Mouse (Mus musculus) C2C12 (cell line): Measurements from ENCODE around the gene Hhipl2. TPM values are rescaled to one million over a fixed set of nuclear protein-coding genes. Genes with fewer than 3 reads are reported as not detected.
A peak's percentile ranks its signal among the peaks of the same experiment; 100 is the strongest.

Source experiments
- H3K27me3 ChIP-seq: one replicate; pipeline ENCODE4 v1.6.1; 2011; ENCODE audit not compliant: control insufficient read depth, insufficient read depth, insufficient read length
- H3K36me3 ChIP-seq: one replicate; pipeline ENCODE4 v1.6.1; 2011; ENCODE audit not compliant: control insufficient read depth, insufficient read depth
- H3K4me3 ChIP-seq: one replicate; pipeline ENCODE4 v1.5.1; 2011; ENCODE audit warnings: mild to moderate bottlenecking, control low read depth; ENCODE audit not compliant: poor library complexity, insufficient read depth, severe bottlenecking
- H3K79me2 ChIP-seq: one replicate; pipeline ENCODE4 v1.6.1; 2011; ENCODE audit not compliant: control insufficient read depth, insufficient read depth
- H3K79me3 ChIP-seq: one replicate; pipeline ENCODE4 v1.6.1; 2011; ENCODE audit warnings: low read depth, control low read depth
- H3ac ChIP-seq: one replicate; pipeline ENCODE3; 2011; ENCODE audit warnings: low read depth; ENCODE audit not compliant: control insufficient read depth, insufficient read length
- CEBPB ChIP-seq: IDR thresholded peaks from one replicate; pipeline ENCODE4 v1.6.1; 2011; ENCODE audit warnings: low read depth, mild to moderate bottlenecking, control low read depth, moderate library complexity
- CTCF ChIP-seq: IDR thresholded peaks from one replicate; pipeline ENCODE4 v1.5.1; 2011; ENCODE audit not compliant: control insufficient read depth, insufficient read depth, insufficient read length
- FOSL1 ChIP-seq: IDR thresholded peaks from one replicate; pipeline ENCODE4 v1.8.0; 2011; ENCODE audit warnings: mild to moderate bottlenecking, low read length; ENCODE audit not compliant: poor library complexity, insufficient read depth, severe bottlenecking
- MAX ChIP-seq: IDR thresholded peaks from one replicate; pipeline ENCODE4 v1.6.1; 2011; ENCODE audit warnings: mild to moderate bottlenecking, control low read depth
- MYOD1 ChIP-seq: IDR thresholded peaks from one replicate; pipeline ENCODE4 v1.6.1; 2011; ENCODE audit warnings: low read depth; ENCODE audit not compliant: control insufficient read depth, insufficient read length
- MYOG ChIP-seq: IDR thresholded peaks from one replicate; pipeline ENCODE4 v1.6.1; 2011; ENCODE audit not compliant: control insufficient read depth, insufficient read length; ENCODE audit errors: extremely low read depth
- USF1 ChIP-seq: IDR thresholded peaks from one replicate; pipeline ENCODE4 v1.6.1; 2011; ENCODE audit warnings: low read depth, mild to moderate bottlenecking, control low read depth, moderate library complexity
- polyA plus RNA-seq: library from polyadenylated mRNA; unstranded; fragments of >200 nt; fragmentation: generic; extraction: Trizol; gene quantifications from one replicate; pipeline ENCODE4 v1.2.1, GENCODE M21; 2012; ENCODE audit warnings: missing spikeins

Gene Hhipl2
- polyA plus RNA-seq, 1 experiment = 0.07 TPM

DNA sequence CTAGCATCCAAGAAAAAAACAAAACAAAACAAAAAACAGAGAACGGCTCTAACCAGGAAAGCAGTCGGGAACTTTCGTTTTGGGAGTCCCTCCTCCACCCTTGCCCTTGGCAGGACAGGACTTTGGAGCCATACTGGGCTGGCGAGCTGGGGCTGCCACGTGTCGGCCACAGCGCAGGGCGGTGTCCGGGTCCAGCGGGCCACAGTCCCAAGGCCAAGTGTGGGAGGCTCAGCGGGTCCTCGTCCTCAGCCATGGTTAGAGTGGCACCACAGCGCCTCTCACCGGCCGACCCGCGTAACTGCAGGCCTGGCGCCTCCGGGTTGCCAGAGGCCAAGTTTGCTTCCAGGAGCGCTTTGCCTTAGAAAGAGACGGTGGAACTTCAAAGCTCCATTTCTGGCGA, 21.0 kb downstream of the Hhipl2 start:
- no peak for TF ChIP-seq USF1
- TF ChIP-seq MYOD1 = no peak
- TF ChIP-seq CTCF = peak; percentile 90
- TF ChIP-seq FOSL1 = no peak
- TF ChIP-seq MYOG = no peak
- no peak for TF ChIP-seq MAX
- Histone ChIP-seq H3K36me3 (no peaks in the 10 kb centered on the region), H3K79me2 (no peaks in the 10 kb centered on the region), H3K79me3 (no peaks in the 10 kb centered on the region), H3K27me3 (no peaks in the 10 kb centered on the region), H3ac (no peak overlapping the region), H3K4me3 (no peak overlapping the region)

DNA sequence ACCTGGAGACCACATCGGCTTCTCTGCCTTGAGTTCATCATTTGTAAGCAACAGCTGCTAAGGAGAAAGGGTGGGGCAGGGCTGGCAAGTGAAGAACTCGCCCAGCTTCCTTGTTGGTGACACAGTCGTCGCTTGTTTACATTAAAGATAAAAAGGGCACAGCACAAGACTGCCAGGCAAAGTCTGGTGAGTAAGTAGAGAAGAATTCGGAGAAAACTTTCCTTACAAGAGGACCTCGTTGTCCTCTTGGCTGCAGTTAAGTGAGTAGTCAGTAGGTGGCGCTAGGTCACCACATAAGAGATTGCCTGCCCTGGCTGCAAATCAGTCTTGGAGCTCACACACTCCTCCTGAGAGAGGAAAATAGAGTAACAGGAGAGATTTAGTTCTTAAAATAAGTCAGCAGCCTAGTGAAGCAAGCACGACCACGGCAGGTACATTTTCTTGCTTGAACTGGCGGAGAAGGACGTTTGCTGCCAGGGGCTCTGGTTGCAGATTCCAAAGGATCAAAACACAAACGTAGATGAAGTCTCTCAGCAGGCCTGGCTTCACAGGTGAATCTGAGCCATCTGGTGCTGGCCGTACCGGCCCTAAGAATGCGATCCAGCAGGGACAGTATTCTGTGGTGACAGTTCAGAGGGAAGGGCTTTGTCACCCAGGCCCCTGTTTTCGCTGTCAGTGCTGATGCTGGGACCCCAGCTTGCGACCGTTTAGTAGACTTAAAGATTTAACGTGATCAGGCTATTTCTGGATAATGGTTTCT, 24.2 kb downstream of the Hhipl2 start:
- TF ChIP-seq CTCF (peak; percentile 62), FOSL1 (no peak), MAX (peak; percentile 51), MYOG (no peak), MYOD1 (peak; percentile 84), USF1 (no peak), CEBPB (no peak)
- H3ac ChIP-seq = no peak overlapping the region
- no peak overlapping the region for H3K4me3 ChIP-seq
- no peaks in the 10 kb centered on the region for H3K27me3 ChIP-seq
- no peaks in the 10 kb centered on the region for H3K79me3 ChIP-seq
- H3K36me3 ChIP-seq = no peaks in the 10 kb centered on the region
- H3K79me2 ChIP-seq = no peaks in the 10 kb centered on the region

DNA sequence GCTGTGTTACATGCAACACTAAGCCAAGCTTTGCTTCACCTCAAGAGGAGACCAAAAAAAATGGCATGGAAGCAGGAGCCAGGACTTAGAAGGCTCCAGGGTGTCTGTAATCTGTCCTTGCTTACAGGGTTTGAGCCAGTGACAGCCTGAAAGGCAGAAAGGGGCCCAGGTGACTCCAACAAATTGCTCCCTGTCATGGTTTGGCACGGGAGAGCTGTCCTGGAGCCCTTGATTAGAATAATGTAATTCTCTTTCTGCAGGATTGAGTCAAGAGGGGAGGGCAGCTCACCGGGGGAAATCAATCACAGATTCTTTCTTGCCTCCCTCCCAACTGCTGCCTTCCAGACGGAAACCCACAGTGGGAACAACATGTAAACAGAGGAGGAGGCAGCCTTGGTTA, 35.1 kb downstream of the Hhipl2 start:
- TF ChIP-seq CTCF (no peak), MYOD1 (no peak), USF1 (no peak), CEBPB (no peak), FOSL1 (no peak), MAX (no peak), MYOG (no peak)
- no peaks in the 10 kb centered on the region for H3K79me3 ChIP-seq
- no peaks in the 10 kb centered on the region for H3K27me3 ChIP-seq
- H3K79me2 ChIP-seq = no peaks in the 10 kb centered on the region
- H3ac ChIP-seq = no peak overlapping the region
- no peak overlapping the region for H3K4me3 ChIP-seq
- H3K36me3 ChIP-seq = no peaks in the 10 kb centered on the region

Other genes with a start within 250 kb of the Hhipl2 start
- gene Disp1, start 196.7 kb upstream of the Hhipl2 start, polyA plus RNA-seq = 17.0 TPM
- gene Aida, start 121.6 kb upstream of the Hhipl2 start, polyA plus RNA-seq = 46.5 TPM
- 17.3 TPM for gene Brox, start 120.9 kb upstream of the Hhipl2 start, polyA plus RNA-seq
- 32.6 TPM for gene Mia3, start 48.7 kb upstream of the Hhipl2 start, polyA plus RNA-seq
- gene Taf1a, start 29.2 kb upstream of the Hhipl2 start, polyA plus RNA-seq = 5.2 TPM